Mouse (Mus musculus) cerebellum, adult (tissue): ENCODE measurements around the gene N4bp2.
A peak's percentile ranks its signal among the peaks of the same experiment; 100 is the strongest.
"Not testable (repeated sequence)": the region's sequence is repeated elsewhere in the genome, so short reads cannot be mapped to it uniquely, and the experiment has no call there.

Experiments
- ATAC-seq: cut with Nextera tagmentation; 2 replicates; pipeline ENCODE4 v1.9.2; 2017; ENCODE audit warnings: mild to moderate bottlenecking, moderate library complexity, mixed read lengths; ENCODE audit not compliant: insufficient number of reproducible peaks, low FRiP score, low TSS enrichment

N4bp2 gene

GRCm38 (mm10) chr5:65763088-65763915, at the start of gene N4bp2:
Gene N4bp2, plus strand, starts transcription at chr5:65763521.
- ATAC-seq = peak; percentile 32

GRCm38 (mm10) chr5:65715084-65715483, 48.2 kb upstream of the N4bp2 start:
- ATAC-seq = no peak

- ATAC-seq = no peak
These were observed 46.0 kb upstream of the N4bp2 start for GRCm38 (mm10) chr5:65717063-65717902.

GRCm38 (mm10) chr5:65717903-65718211, 45.5 kb upstream of the N4bp2 start:
- not testable (repeated sequence) for ATAC-seq

- ATAC-seq = no peak
These were observed 45.0 kb upstream of the N4bp2 start for GRCm38 (mm10) chr5:65718368-65718767.

- peak; percentile 90 for ATAC-seq
These were observed 38.8 kb upstream of the N4bp2 start for GRCm38 (mm10) chr5:65724311-65725054.

GRCm38 (mm10) chr5:65731173-65732007, 31.9 kb upstream of the N4bp2 start:
- ATAC-seq = no peak

GRCm38 (mm10) chr5:65735601-65736000, 27.7 kb upstream of the N4bp2 start:
- ATAC-seq = no peak

- no peak for ATAC-seq
These were observed 24.0 kb upstream of the N4bp2 start for GRCm38 (mm10) chr5:65739366-65739765.

GRCm38 (mm10) chr5:65746908-65747307, 16.4 kb upstream of the N4bp2 start:
- no peak for ATAC-seq

- no peak for ATAC-seq
These were observed 14.9 kb upstream of the N4bp2 start for GRCm38 (mm10) chr5:65748386-65748785.

- ATAC-seq = no peak
These were observed 14.4 kb upstream of the N4bp2 start for GRCm38 (mm10) chr5:65748880-65749279.

- no peak for ATAC-seq
These were observed 11.3 kb upstream of the N4bp2 start for GRCm38 (mm10) chr5:65752021-65752420.

GRCm38 (mm10) chr5:65755859-65756258, 7.5 kb upstream of the N4bp2 start:
- ATAC-seq = no peak

GRCm38 (mm10) chr5:65757110-65757509, 6.2 kb upstream of the N4bp2 start:
- no peak for ATAC-seq

GRCm38 (mm10) chr5:65760041-65760440, 3.3 kb upstream of the N4bp2 start:
- no peak for ATAC-seq

GRCm38 (mm10) chr5:65760599-65760998, 2.7 kb upstream of the N4bp2 start:
- ATAC-seq = no peak

- ATAC-seq = no peak
These were observed 2.3 kb upstream of the N4bp2 start for GRCm38 (mm10) chr5:65761020-65761419.

GRCm38 (mm10) chr5:65761921-65762320, 1.4 kb upstream of the N4bp2 start:
- no peak for ATAC-seq

GRCm38 (mm10) chr5:65762686-65763085, 635 bp upstream of the N4bp2 start:
- ATAC-seq = no peak
